Mouse (Mus musculus) embryonic fibroblast, embryonic 13.5 days (primary cell): ENCODE data around the gene Rnf181.
A peak's percentile ranks its signal among the peaks of the same experiment; 100 is the strongest.

Experiments
- CTCF ChIP-seq: IDR thresholded peaks from 2 replicates; pipeline ENCODE4 v1.5.1; 2011; ENCODE audit warnings: mild to moderate bottlenecking, control low read depth, low read length, moderate library complexity, borderline replicate concordance; ENCODE audit not compliant: insufficient read depth
- POLR2A ChIP-seq: IDR thresholded peaks from 2 replicates; pipeline ENCODE4 v1.6.1; 2011; ENCODE audit warnings: low read depth, mild to moderate bottlenecking, control low read depth, low read length, moderate library complexity

GRCm38 (mm10) chr6:72371571-72371970 lies 4.8 kb upstream of the Rnf181 start:
- TF ChIP-seq POLR2A = peak; percentile 22; the same call in 1 of the 2 replicates
- TF ChIP-seq CTCF = no peak
